In genomic region chr19:53419834-53420233, GRCm38 (mm10) we compare ENCODE assay signal across 9 mouse cellular contexts. TPM values are rescaled to one million over a fixed set of nuclear protein-coding genes. Genes with fewer than 3 reads are reported as not detected.
DNase-seq lines count a peak whose midpoint lies in the region; ATAC-seq and TF ChIP-seq lines count a peak whose summit lies in the region.
"Had no signal": no experiment of that assay in that cellular context is flagged by ENCODE, and none has a peak within 500 bp of the region (broad histone marks: within the 10 kb centered on the region; RNA-seq: fewer than 3 reads in every experiment).

No protein-coding gene starts in this region.

- peak; percentile 65 for DNase-seq in gastrocnemius, adult 2 months
- no peak for DNase-seq in gastrocnemius, adult 8-10 months (ENCODE audit: low spot score in 2 of 2)
- DNase-seq in urinary bladder, postnatal 14 days (ENCODE audit: low spot score): peak; percentile 67
- no peak for DNase-seq in urinary bladder, adult 2 months (ENCODE audit: low spot score)
- DNase-seq in cerebellum, postnatal 25 days: peak; percentile 29 to 70
- peak; percentile 88 for DNase-seq in kidney, postnatal 0 days (ENCODE audit: low spot score)
- DNase-seq in natural killer cell, adult 2 months (ENCODE audit: low spot score in 2 of 2): peak; percentile 84 to 86
- peak; percentile 32 to 55 for DNase-seq in urinary bladder, postnatal 36 days (ENCODE audit: low spot score in 2 of 2)

- peak; percentile 78 for TF ChIP-seq CTCF in gastrocnemius, adult 2 months (IDR thresholded peaks at IDR 0.05)
- peak; percentile 75 for TF ChIP-seq CTCF in kidney, postnatal 0 days (IDR thresholded peaks at IDR 0.05; ENCODE audit: low read depth)

- intact Hi-C loops in gastrocnemius, adult 2 months (cut with DNase I): loop anchor here (1.0 kb wide), 1 partner anchor 159 kb away; no protein-coding TSS in a partner anchor

- no peak for ATAC-seq in kidney, postnatal 0 days (replicated peaks; ENCODE audit: low FRiP score, low read depth)

- H3K4me2 ChIP-seq in kidney, postnatal 0 days (ENCODE audit: low read length): no peak overlapping the region
- H3K4me2 ChIP-seq: limb, embryonic 15.5 days had no signal

- WGBS in kidney, postnatal 0 days: 54% methylated on average over 5 of the region's 5 CpGs

- no peaks in the 10 kb centered on the region for H3K9me3 ChIP-seq in kidney, postnatal 0 days (replicated peaks; ENCODE audit: low read length)
- H3K9me3 ChIP-seq: limb, embryonic 15.5 days had no signal

- no peak overlapping the region for H3K9ac ChIP-seq in kidney, postnatal 0 days (ENCODE audit: low read depth, low read length)
- H3K9ac ChIP-seq: limb, embryonic 15.5 days had no signal

- H3K4me1 ChIP-seq in kidney, postnatal 0 days (replicated peaks; ENCODE audit: insufficient read depth, low read length): peaks cover 14% of the 10 kb centered on the region; the same call in 1 of the 2 replicates

- H3K27me3 ChIP-seq in kidney, postnatal 0 days (ENCODE audit: insufficient read depth, low read length): no peaks in the 10 kb centered on the region
- H3K27me3 ChIP-seq: limb, embryonic 15.5 days had no signal

- H3K27ac ChIP-seq in gastrocnemius, adult 2 months: no peak overlapping the region
- no peak overlapping the region for H3K27ac ChIP-seq in kidney, postnatal 0 days
- H3K27ac ChIP-seq: limb, embryonic 15.5 days had no signal

- no peak overlapping the region for H3K4me3 ChIP-seq in gastrocnemius, adult 2 months
- H3K4me3 ChIP-seq in kidney, postnatal 0 days (replicated peaks; ENCODE audit: low read depth, low read length): no peak overlapping the region
- H3K4me3 ChIP-seq: limb, embryonic 15.5 days had no signal

- H3K36me3 ChIP-seq in kidney, postnatal 0 days (ENCODE audit: insufficient read depth, low read length): no peaks in the 10 kb centered on the region
- H3K36me3 ChIP-seq: limb, embryonic 15.5 days had no signal

RNA-seq across cellular contexts. Expression of gene Smndc1, which starts 29.5 kb away (rescaled TPM):
- total RNA-seq in gastrocnemius, adult 2 months (2021): 10 to 100 TPM; 28.1 to 30.7 TPM
- total RNA-seq in gastrocnemius, adult 8-10 months (2022): 10 to 100 TPM; 27.4 to 32.4 (median 29.6) TPM
- 26.1 and 28.5 TPM in 2 replicates for polyA plus RNA-seq in urinary bladder, adult 2 months (2012; rRNA removed)
- polyA plus RNA-seq in kidney, postnatal 0 days (2015; fragmentation: Nextera tagmentation; extraction: Ambion mirVana): 47.2 and 47.6 TPM in 2 replicates

RNA-seq across cellular contexts. Expression of gene Gm10197, which starts 48.3 kb away (rescaled TPM):
- not detected for total RNA-seq in gastrocnemius, adult 2 months (2021)
- total RNA-seq in gastrocnemius, adult 8-10 months (2022): not detected
- polyA plus RNA-seq in urinary bladder, adult 2 months (2012; rRNA removed): not detected in 2 replicates
- polyA plus RNA-seq in kidney, postnatal 0 days (2015; fragmentation: Nextera tagmentation; extraction: Ambion mirVana): not detected in 2 replicates
- polyA plus RNA-seq: limb, embryonic 15.5 days had no signal

Comparison
In these comparisons a context has a peak if more than half of its experiments do, and no peak if none do; other contexts are left out.
1. DNase-seq: peak in gastrocnemius, adult 2 months (single experiment), urinary bladder, postnatal 14 days (single experiment), cerebellum, postnatal 25 days (2 of 2), kidney, postnatal 0 days (single experiment), natural killer cell, adult 2 months (2 of 2) and urinary bladder, postnatal 36 days (2 of 2); none in gastrocnemius, adult 8-10 months (0 of 2) and urinary bladder, adult 2 months (single experiment).